Mouse (Mus musculus) cortical plate, adult 2 months (tissue): ENCODE measurements around the gene Samd14.

Source experiments
- CTCF ChIP-seq: fragments of 200-500 bp; IDR thresholded peaks from 2 replicates; pipeline ENCODE4 v1.5.1; 2011; ENCODE audit warnings: mild to moderate bottlenecking, control low read depth, low read length; ENCODE audit not compliant: insufficient read depth; ENCODE audit errors: extremely low read depth
- POLR2A ChIP-seq: fragments of 200-500 bp; IDR thresholded peaks from 2 replicates; pipeline ENCODE4 v1.6.1; 2011; ENCODE audit warnings: mild to moderate bottlenecking, low read length, control low read depth; ENCODE audit not compliant: insufficient read depth; ENCODE audit errors: extremely low read depth

DNA sequence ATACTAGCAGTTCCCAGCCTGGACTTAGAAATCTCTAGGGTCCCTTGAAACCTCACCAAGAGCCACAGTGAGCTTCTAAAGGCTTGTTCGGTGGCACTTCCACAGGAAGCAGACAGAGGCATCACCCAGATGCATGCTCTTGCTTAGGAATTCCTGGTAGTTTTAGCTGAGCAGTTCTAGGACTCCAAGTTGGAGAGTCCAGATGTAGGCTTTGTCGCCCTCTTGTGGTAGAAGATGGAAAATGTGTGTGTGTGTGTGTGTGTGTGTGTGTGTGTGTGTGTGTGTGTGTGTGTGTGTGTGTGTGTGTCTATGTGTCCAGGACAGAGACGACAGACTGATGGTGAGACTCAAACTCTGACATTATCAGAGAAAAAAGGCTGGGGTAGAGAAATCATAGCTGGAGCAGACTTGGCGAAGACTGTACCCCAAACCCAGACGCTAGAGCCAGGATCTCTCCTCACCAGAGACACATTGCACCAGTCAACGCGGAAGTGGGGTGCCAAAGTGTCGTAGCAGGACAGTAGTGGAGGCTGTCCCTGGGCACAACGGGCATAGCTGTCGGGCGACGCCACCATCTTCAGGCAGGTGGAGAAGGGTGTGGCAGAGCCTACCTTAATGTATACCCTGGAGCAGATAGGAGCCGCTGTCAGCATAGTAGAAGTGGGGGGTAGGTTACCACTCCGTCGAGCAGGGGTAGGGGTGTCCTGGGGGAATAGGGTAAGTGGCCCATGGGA is 39.3 kb upstream of the Samd14 start:
- TF ChIP-seq CTCF, result peak; percentile 78
- no peak for TF ChIP-seq POLR2A
